Mouse (Mus musculus): ENCODE measurements around the gene Spata6. TPM values are rescaled to one million over a fixed set of nuclear protein-coding genes. Genes with fewer than 3 reads are reported as not detected.

Gene Spata6
- polyA plus RNA-seq (2012; rRNA removed): 5.8 and 6.1 TPM in 2 replicates

GRCm38 (mm10) chr4:111719776-111720661, at the start of gene Spata6:
Gene Spata6, plus strand, starts transcription at chr4:111719984.
- TF ChIP-seq POLR2A (IDR thresholded peaks at IDR 0.05; ENCODE audit: low read depth, low read length) (0 out of 2 replicates have a peak, but pooled peaks have one; percentile 9), CTCF (IDR thresholded peaks at IDR 0.05; ENCODE audit: extremely low read depth, insufficient read length, insufficient replicate concordance, low read depth, low read length) (no peak)
- WGBS: 2% methylated on average over 50 of the region's 50 CpGs
- Histone ChIP-seq H3K27me3 (ENCODE audit: control insufficient read depth, insufficient read depth, low read length) (no peaks in the 10 kb centered on the region), H3K4me3 (ENCODE audit: low read depth, low read length) (peak within 1 kb of the TSS; percentile 81), H3K4me1 (ENCODE audit: control insufficient read depth, insufficient read depth, insufficient read length, low read length) (no peaks in the 10 kb centered on the region; the same call in 1 of the 2 replicates), H3K36me3 (ENCODE audit: control insufficient read depth, insufficient read depth, low read length) (no peaks in the 10 kb centered on the region), H3K27ac (ENCODE audit: insufficient read depth, low read depth, low read length) (peak within 1 kb of the TSS; percentile 55)

- H3K4me1 ChIP-seq (ENCODE audit: control insufficient read depth, insufficient read depth, insufficient read length, low read length): no peaks in the 10 kb centered on the region
- WGBS: 25% methylated on average over 12 of the region's 12 CpGs
- TF ChIP-seq POLR2A (IDR thresholded peaks at IDR 0.05; ENCODE audit: low read depth, low read length) (no peak), CTCF (IDR thresholded peaks at IDR 0.05; ENCODE audit: extremely low read depth, insufficient read length, insufficient replicate concordance, low read depth, low read length) (no peak)
- H3K4me3 ChIP-seq (ENCODE audit: low read depth, low read length): no peak overlapping the region
- no peaks in the 10 kb centered on the region for H3K27me3 ChIP-seq (ENCODE audit: control insufficient read depth, insufficient read depth, low read length)
- H3K36me3 ChIP-seq (ENCODE audit: control insufficient read depth, insufficient read depth, low read length): no peaks in the 10 kb centered on the region
- H3K27ac ChIP-seq (ENCODE audit: insufficient read depth, low read depth, low read length): peak overlapping the region; percentile 47; the same call in 1 of the 2 replicates
Measured at GRCm38 (mm10) chr4:111670566-111671421, 49.0 kb upstream of the Spata6 start.

DNA sequence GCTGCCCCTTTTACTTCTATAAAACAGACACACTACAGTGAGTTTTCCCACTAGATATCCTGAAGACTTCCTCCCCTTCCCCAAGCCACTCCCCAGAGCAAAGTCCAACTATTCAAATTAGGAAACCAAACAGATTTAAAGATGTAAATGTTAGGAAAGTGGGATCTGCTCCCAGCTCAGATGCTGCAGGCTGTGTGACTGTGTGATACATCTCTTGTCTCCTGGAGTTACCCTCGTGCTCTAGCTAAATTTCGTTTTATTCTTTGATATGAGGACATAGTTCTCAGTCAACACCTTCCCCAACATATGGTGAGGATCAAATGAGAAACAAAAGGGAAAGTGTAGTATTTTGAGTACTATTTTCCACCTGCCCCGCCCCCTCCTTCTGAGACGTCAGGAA, 48.3 kb upstream of the Spata6 start:
- TF ChIP-seq CTCF (IDR thresholded peaks at IDR 0.05; ENCODE audit: extremely low read depth, insufficient read length, insufficient replicate concordance, low read depth, low read length) (no peak), POLR2A (IDR thresholded peaks at IDR 0.05; ENCODE audit: low read depth, low read length) (no peak)
- Histone ChIP-seq H3K4me1 (ENCODE audit: control insufficient read depth, insufficient read depth, insufficient read length, low read length) (no peaks in the 10 kb centered on the region), H3K36me3 (ENCODE audit: control insufficient read depth, insufficient read depth, low read length) (no peaks in the 10 kb centered on the region), H3K4me3 (ENCODE audit: low read depth, low read length) (no peak overlapping the region), H3K27me3 (ENCODE audit: control insufficient read depth, insufficient read depth, low read length) (no peaks in the 10 kb centered on the region), H3K27ac (ENCODE audit: insufficient read depth, low read depth, low read length) (peak overlapping the region; percentile 47; the same call in 1 of the 2 replicates)
- 36% methylated on average over 4 of the region's 4 CpGs for WGBS

- Histone ChIP-seq H3K4me3 (ENCODE audit: low read depth, low read length) (no peak overlapping the region), H3K27ac (ENCODE audit: insufficient read depth, low read depth, low read length) (no peak overlapping the region)
- TF ChIP-seq POLR2A (IDR thresholded peaks at IDR 0.05; ENCODE audit: low read depth, low read length): no peak
- TF ChIP-seq CTCF (IDR thresholded peaks at IDR 0.05; ENCODE audit: extremely low read depth, insufficient read length, insufficient replicate concordance, low read depth, low read length): no peak
Measured at GRCm38 (mm10) chr4:111673904-111674303, 45.9 kb upstream of the Spata6 start.

DNA sequence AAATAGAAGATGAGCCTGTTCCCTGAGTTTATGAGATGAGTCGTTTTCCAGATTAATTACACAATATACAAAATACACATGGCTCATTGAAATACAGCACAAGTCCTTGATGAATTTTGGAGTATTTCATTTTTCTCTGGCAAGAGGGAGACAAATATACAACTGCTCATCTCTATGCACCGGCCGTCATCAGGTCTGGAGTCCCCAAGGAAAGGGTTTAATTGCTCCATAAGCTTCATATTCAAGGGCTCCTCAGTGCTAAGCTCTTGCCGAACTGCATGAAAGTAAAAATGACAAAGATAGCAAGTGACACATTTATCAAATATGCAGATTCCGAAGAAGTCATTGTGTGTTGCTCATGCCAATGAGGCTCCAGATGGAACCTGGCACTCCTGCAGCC, 37.9 kb upstream of the Spata6 start:
- no peaks in the 10 kb centered on the region for H3K4me1 ChIP-seq (ENCODE audit: control insufficient read depth, insufficient read depth, insufficient read length, low read length)
- 77% methylated on average over 5 of the region's 5 CpGs for WGBS
- H3K27ac ChIP-seq (ENCODE audit: insufficient read depth, low read depth, low read length): no peak overlapping the region
- H3K36me3 ChIP-seq (ENCODE audit: control insufficient read depth, insufficient read depth, low read length): no peaks in the 10 kb centered on the region
- no peak overlapping the region for H3K4me3 ChIP-seq (ENCODE audit: low read depth, low read length)
- TF ChIP-seq POLR2A (IDR thresholded peaks at IDR 0.05; ENCODE audit: low read depth, low read length) (no peak), CTCF (IDR thresholded peaks at IDR 0.05; ENCODE audit: extremely low read depth, insufficient read length, insufficient replicate concordance, low read depth, low read length) (no peak)
- H3K27me3 ChIP-seq (ENCODE audit: control insufficient read depth, insufficient read depth, low read length): no peaks in the 10 kb centered on the region

More at GRCm38 (mm10) chr4:111673904-111674303, 45.9 kb upstream of the Spata6 start:
- Histone ChIP-seq H3K4me1 (ENCODE audit: control insufficient read depth, insufficient read depth, insufficient read length, low read length) (no peaks in the 10 kb centered on the region), H3K27me3 (ENCODE audit: control insufficient read depth, insufficient read depth, low read length) (no peaks in the 10 kb centered on the region), H3K36me3 (ENCODE audit: control insufficient read depth, insufficient read depth, low read length) (no peaks in the 10 kb centered on the region)

DNA sequence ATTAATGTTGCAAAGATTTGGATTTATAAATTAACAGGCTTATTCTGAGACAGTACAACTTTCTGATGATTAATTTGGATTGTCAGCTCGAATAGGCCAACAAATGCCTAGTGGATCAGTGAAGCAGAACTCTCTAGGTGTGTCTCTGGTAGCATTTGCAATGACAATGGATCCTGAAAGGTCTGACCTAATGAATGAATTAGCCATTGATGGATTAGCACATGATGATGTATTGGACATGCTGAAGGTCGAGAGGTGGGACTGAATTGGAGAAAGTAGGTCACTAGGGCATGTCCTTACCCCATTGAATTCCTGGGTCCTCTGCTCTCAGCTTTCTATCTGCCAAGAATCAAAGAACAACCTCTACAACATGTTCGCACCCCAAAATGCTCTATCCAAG, 37.0 kb upstream of the Spata6 start:
- no peaks in the 10 kb centered on the region for H3K27me3 ChIP-seq (ENCODE audit: control insufficient read depth, insufficient read depth, low read length)
- no peaks in the 10 kb centered on the region for H3K36me3 ChIP-seq (ENCODE audit: control insufficient read depth, insufficient read depth, low read length)
- no peak overlapping the region for H3K4me3 ChIP-seq (ENCODE audit: low read depth, low read length)
- 66% methylated on average over 3 of the region's 3 CpGs for WGBS
- H3K27ac ChIP-seq (ENCODE audit: insufficient read depth, low read depth, low read length): no peak overlapping the region
- H3K4me1 ChIP-seq (ENCODE audit: control insufficient read depth, insufficient read depth, insufficient read length, low read length): no peaks in the 10 kb centered on the region
- TF ChIP-seq CTCF (IDR thresholded peaks at IDR 0.05; ENCODE audit: extremely low read depth, insufficient read length, insufficient replicate concordance, low read depth, low read length) (no peak), POLR2A (IDR thresholded peaks at IDR 0.05; ENCODE audit: low read depth, low read length) (no peak)
